Mouse (Mus musculus) splenic B cell, adult 2 months (primary cell): ENCODE results near the gene Rab12.
A peak's percentile ranks its signal among the peaks of the same experiment; 100 is the strongest.

ENCODE experiments used
- DNase-seq: peaks from one replicate; pipeline ENCODE4 v3.0.0-alpha.2; 2011; ENCODE audit warnings: low read depth, low spot score
- H3K27me3 ChIP-seq: 2 replicates; pipeline ENCODE4 v1.6.1; 2012; ENCODE audit warnings: mild to moderate bottlenecking, low read length, moderate library complexity, mixed read lengths; ENCODE audit not compliant: control insufficient read depth, poor library complexity, insufficient read depth, severe bottlenecking
- H3K36me3 ChIP-seq: 2 replicates; pipeline ENCODE4 v1.6.1; 2012; ENCODE audit warnings: mild to moderate bottlenecking, low read length, moderate library complexity, mixed read lengths; ENCODE audit not compliant: control insufficient read depth, poor library complexity, insufficient read depth, severe bottlenecking

Gene Rab12

GRCm38 (mm10) chr17:66481295-66481694, 38.2 kb downstream of the Rab12 start:
- no peak for DNase-seq
- Histone ChIP-seq H3K27me3 (no peaks in the 10 kb centered on the region), H3K36me3 (no peaks in the 10 kb centered on the region)

DNA sequence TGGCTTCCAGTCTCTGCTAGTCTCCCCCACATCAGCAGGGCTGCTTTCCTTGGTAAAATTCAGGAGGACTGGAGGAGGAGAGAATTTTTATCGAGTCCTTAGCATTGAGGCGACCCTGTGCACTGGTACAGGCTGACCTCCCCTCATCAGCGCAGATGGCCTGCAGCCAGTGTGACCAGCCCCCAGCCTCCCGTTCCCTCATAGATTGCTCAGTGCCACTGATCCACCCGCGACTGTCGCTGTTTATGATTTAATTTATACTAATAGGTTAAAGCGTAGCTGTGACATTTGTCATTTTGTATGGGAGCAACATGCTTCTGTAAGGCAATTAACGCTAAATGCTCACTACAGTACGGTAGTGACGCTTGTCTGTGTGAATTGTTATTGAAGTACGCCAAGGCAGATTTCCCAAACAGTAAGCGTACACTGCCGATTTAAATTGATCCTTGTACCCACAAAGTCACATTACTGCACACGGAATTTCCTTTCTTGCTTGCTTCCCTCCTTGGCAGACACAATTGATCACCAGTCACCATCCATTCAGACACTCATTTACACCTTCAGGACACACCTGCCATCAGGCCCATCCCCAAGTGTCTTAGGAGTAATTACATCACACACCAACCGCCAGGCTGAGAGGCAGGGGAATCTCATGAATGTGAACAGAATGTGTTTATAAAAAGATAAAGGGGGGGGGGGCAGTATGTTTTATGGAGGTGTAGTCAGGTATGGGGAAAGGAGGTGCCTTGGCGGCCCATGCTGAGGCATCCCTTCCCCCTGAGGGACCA, 38.8 kb downstream of the Rab12 start:
- no peak for DNase-seq
- Histone ChIP-seq H3K27me3 (no peaks in the 10 kb centered on the region), H3K36me3 (no peaks in the 10 kb centered on the region)

DNA sequence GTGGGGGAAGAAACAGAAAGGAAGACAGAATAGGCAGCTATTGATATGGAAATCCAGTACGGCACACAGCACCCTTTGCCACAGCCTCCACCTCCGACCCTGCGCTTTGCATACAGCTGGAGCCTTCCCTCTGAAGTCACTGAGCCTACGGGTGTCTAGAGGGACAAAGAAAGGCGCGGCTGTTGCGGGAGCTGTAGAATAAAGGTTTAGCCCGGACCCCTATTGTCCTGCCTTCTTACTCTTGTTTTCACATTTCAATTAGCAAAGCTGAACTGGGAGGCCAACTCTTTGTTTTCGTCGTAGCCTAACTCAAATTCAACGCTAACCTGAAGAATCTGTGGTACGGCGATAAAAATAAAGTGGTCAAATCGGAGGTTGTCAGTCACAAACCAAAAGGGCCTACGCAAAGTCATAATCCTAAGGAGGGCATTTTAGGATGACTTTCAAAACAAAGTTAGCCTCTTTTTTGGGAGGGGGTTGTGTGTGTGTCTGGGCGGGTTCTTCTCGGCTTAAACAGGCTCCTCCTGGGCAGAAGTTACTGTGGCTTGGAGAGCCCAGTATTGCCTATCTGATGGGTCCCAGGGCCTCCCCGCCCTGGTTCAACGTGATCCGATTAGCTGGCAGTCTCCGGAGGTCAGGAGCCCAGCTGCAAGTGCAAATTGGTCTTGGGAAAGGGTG, 39.6 kb downstream of the Rab12 start:
- Histone ChIP-seq H3K27me3 (no peaks in the 10 kb centered on the region), H3K36me3 (no peaks in the 10 kb centered on the region)
- no peak for DNase-seq

DNA sequence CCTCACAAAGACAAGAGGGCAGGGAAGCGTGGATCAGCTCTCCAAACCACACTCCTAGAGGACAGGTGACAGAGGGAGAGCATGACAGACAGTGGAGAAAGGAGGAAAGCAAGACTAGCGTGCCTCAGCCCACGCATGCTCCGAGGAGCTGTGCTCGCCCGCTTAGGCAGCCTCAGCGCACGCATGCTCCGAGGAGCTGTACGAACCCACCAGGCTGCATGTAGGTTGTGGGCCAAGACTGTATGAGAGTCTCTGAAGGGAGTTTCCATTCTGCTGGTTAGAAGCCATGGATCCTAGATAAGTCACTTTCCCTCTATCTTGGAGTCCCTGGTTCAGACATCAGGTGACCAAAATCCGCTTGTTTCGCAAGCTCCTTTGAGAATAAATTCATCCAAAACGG, 40.2 kb downstream of the Rab12 start:
- DNase-seq, result no peak
- H3K27me3 ChIP-seq, result no peaks in the 10 kb centered on the region
- no peaks in the 10 kb centered on the region for H3K36me3 ChIP-seq

- Histone ChIP-seq H3K27me3 (no peaks in the 10 kb centered on the region), H3K36me3 (no peaks in the 10 kb centered on the region)
- no peak for DNase-seq
Observed at GRCm38 (mm10) chr17:66473205-66473604, 46.3 kb downstream of the Rab12 start.

DNA sequence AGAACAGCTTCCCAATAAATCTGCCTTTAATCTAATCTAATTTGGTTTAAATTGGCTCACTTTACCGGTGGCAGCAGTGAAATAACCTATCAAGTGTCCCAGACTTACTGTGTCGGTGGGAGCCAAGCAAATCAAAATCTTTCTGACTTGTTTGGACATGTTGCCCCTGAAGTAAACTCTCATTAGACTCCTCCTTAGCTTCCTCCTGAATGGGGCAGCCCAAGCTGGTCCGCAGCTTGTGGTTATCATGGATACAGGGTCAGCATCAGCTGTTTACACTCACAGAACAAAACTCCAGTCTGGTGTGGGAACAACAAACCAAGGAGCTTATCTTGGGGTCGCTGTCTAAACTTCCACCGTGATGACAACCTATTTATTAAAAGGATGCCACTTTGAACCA, 47.8 kb downstream of the Rab12 start:
- no peaks in the 10 kb centered on the region for H3K27me3 ChIP-seq
- no peaks in the 10 kb centered on the region for H3K36me3 ChIP-seq

GRCm38 (mm10) chr17:66471252-66471651, 48.3 kb downstream of the Rab12 start:
- no peak for DNase-seq
- Histone ChIP-seq H3K36me3 (no peaks in the 10 kb centered on the region), H3K27me3 (no peaks in the 10 kb centered on the region)

More for the DNA sequence above, 47.8 kb downstream of the Rab12 start:
- no peak for DNase-seq

DNA sequence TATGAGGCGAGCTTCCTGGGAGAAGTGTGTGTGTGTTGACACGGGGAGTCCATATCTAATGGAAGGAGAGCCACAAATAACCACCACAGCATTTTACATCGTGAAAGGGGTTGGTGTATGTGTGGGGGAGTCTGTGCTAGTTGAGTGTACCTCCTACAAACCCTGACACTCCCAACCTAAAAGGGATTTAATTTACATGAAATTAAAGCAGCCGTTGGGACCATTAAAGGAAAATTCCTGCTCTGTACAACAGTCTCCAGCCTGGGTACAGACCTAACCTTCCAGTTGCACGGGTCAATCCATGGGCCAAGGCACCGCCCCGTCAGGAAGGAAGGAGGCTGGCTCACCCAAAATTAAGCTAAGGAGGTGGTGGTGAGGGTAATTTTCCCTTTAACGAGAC, 49.5 kb downstream of the Rab12 start:
- DNase-seq, result no peak
- Histone ChIP-seq H3K27me3 (no peaks in the 10 kb centered on the region), H3K36me3 (no peaks in the 10 kb centered on the region)

GRCm38 (mm10) chr17:66457278-66457677, 62.3 kb downstream of the Rab12 start:
- Histone ChIP-seq H3K27me3 (peaks cover 4% of the 10 kb centered on the region; the same call in 1 of the 2 replicates), H3K36me3 (no peaks in the 10 kb centered on the region)
- DNase-seq, result no peak

DNA sequence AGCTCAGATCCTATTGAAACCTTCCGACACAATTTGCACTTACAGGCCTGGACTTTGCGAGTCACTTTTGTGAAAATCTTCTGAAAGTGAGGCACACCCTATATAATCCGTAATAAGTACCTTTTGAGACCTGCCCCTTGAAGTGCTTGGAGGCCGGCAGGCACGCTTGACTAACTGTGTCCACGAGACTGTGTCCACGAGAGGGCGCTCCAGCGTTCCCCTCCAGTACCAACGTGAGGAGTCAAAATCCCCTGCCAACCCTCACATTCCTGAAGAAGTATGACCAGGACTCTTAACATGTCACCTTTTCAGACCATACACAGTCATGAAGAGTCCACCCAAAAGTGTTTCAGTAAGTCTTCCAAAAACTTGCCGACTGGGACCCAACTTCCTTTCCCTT, 68.4 kb downstream of the Rab12 start:
- DNase-seq, result peak; percentile 64
- Histone ChIP-seq H3K27me3 (peaks cover 4% of the 10 kb centered on the region; the same call in 1 of the 2 replicates), H3K36me3 (no peaks in the 10 kb centered on the region)

GRCm38 (mm10) chr17:66450526-66451070, 68.9 kb downstream of the Rab12 start:
- no peaks in the 10 kb centered on the region for H3K36me3 ChIP-seq
- no peak for DNase-seq
- peaks cover 4% of the 10 kb centered on the region; the same call in 1 of the 2 replicates for H3K27me3 ChIP-seq

- DNase-seq, result peak; percentile 41
- H3K36me3 ChIP-seq, result no peaks in the 10 kb centered on the region
- H3K27me3 ChIP-seq, result peaks cover 4% of the 10 kb centered on the region; the same call in 1 of the 2 replicates
Observed at GRCm38 (mm10) chr17:66449460-66450341, 69.8 kb downstream of the Rab12 start, which contains the start of gene Mtcl1. Gene Mtcl1, minus strand, starts transcription at chr17:66449750.

DNA sequence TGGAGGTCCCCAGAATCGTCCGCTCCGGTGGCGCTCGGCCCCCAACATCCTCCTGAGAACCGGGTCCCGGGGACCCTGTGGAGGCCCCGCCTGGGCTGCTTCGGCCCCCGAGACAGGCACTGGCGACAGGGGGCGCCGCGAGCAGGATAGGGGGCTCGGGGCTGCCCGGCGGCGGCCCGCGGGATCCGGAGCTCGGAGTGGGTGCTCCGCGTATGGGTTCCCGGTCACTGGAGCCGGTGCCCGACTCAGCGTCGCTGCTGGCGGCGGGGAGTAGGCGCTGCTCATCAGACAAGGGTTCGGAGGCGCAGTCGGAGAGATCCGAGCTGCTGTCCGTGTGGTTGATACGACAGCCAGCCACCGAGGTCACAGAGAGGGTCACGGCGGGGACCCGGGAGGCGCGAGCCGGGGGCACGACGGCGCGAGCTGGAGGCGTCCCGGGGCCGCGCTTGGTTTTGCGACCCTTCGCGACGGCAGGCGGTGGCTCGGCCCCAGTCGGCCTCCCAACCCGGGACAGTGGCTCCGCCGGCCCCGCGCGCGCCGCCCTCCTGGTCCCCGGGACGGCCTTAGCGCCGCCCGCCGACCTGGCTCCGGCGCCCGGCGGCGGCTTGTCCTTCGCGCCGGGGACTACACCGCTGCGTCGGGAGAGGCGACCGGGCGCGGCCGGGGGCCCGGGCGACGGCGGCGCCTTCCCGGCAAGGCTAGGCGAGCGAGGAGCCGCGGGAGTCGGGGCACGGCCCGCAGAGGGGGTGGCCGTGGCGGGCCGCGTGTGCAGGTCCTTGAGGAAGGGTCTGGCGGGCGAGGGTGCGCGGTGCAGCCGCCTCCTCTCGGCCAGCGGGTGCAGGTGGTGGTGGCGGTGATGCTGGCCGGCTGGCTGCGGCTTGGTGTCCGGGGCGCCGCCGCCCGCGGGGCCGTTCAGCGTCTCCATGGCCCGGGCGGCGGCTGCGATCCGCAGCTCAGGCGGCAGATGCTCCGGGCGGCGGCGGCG, 70.8 kb downstream of the Rab12 start:
- DNase-seq, result no peak
- Histone ChIP-seq H3K27me3 (peaks cover 4% of the 10 kb centered on the region; the same call in 1 of the 2 replicates), H3K36me3 (no peaks in the 10 kb centered on the region)
